Mouse (Mus musculus): ENCODE data around the gene Wnt11.

Wnt11 gene

GRCm38 (mm10) chr7:98828876-98829275, 6.0 kb upstream of the Wnt11 start:
- no peak for DNase-seq (ENCODE audit: low spot score)

GRCm38 (mm10) chr7:98831290-98831689, 3.6 kb upstream of the Wnt11 start:
- no peak for DNase-seq (ENCODE audit: low spot score)

GRCm38 (mm10) chr7:98835519-98836441, 868 bp downstream of the Wnt11 start:
- peak; percentile 7 for DNase-seq (ENCODE audit: low spot score)

GRCm38 (mm10) chr7:98836646-98837045, 1.7 kb downstream of the Wnt11 start:
- peak; percentile 80 for DNase-seq (ENCODE audit: low spot score)

GRCm38 (mm10) chr7:98837901-98838300, 3.0 kb downstream of the Wnt11 start:
- DNase-seq (ENCODE audit: low spot score) = peak; percentile 87

GRCm38 (mm10) chr7:98838729-98839141, 3.8 kb downstream of the Wnt11 start:
- peak; percentile 74 for DNase-seq (ENCODE audit: low spot score)

GRCm38 (mm10) chr7:98839312-98839711, 4.4 kb downstream of the Wnt11 start:
- DNase-seq (ENCODE audit: low spot score) = no peak

GRCm38 (mm10) chr7:98840771-98841170, 5.9 kb downstream of the Wnt11 start:
- DNase-seq (ENCODE audit: low spot score) = no peak

GRCm38 (mm10) chr7:98841802-98842201, 6.9 kb downstream of the Wnt11 start:
- no peak for DNase-seq (ENCODE audit: low spot score)

GRCm38 (mm10) chr7:98842997-98843396, 8.1 kb downstream of the Wnt11 start:
- no peak for DNase-seq (ENCODE audit: low spot score)

GRCm38 (mm10) chr7:98843649-98844048, 8.7 kb downstream of the Wnt11 start:
- no peak for DNase-seq (ENCODE audit: low spot score)

- peak; percentile 58 for DNase-seq (ENCODE audit: low spot score)
Measured at GRCm38 (mm10) chr7:98848899-98849640, 14.2 kb downstream of the Wnt11 start.

GRCm38 (mm10) chr7:98850388-98850787, 15.5 kb downstream of the Wnt11 start:
- DNase-seq (ENCODE audit: low spot score) = no peak

GRCm38 (mm10) chr7:98851220-98851619, 16.3 kb downstream of the Wnt11 start:
- peak; percentile 35 for DNase-seq (ENCODE audit: low spot score)

GRCm38 (mm10) chr7:98852950-98853650, 18.2 kb downstream of the Wnt11 start:
- DNase-seq (ENCODE audit: low spot score) = no peak

GRCm38 (mm10) chr7:98853806-98854205, 18.9 kb downstream of the Wnt11 start:
- no peak for DNase-seq (ENCODE audit: low spot score)

- DNase-seq (ENCODE audit: low spot score) = no peak
Measured at GRCm38 (mm10) chr7:98855388-98855787, 20.5 kb downstream of the Wnt11 start.

- DNase-seq (ENCODE audit: low spot score) = no peak
Measured at GRCm38 (mm10) chr7:98856128-98856527, 21.2 kb downstream of the Wnt11 start.

- no peak for DNase-seq (ENCODE audit: low spot score)
Measured at GRCm38 (mm10) chr7:98857094-98857493, 22.2 kb downstream of the Wnt11 start.

GRCm38 (mm10) chr7:98861002-98861401, 26.1 kb downstream of the Wnt11 start:
- DNase-seq (ENCODE audit: low spot score) = no peak

GRCm38 (mm10) chr7:98862994-98863393, 28.1 kb downstream of the Wnt11 start:
- DNase-seq (ENCODE audit: low spot score) = no peak

GRCm38 (mm10) chr7:98863969-98864718, 29.2 kb downstream of the Wnt11 start:
- DNase-seq (ENCODE audit: low spot score) = no peak

Data from urinary bladder, postnatal 14 days (tissue).